Mouse (Mus musculus): Measurements from ENCODE around the gene Rec114. TPM values are rescaled to one million over a fixed set of nuclear protein-coding genes. Genes with fewer than 3 reads are reported as not detected.

Rec114 gene
- not detected in 2 replicates for total RNA-seq (2021)
- long read RNA-seq, partial matches to known transcripts = 0 of 3 reads
- long read RNA-seq, other reads (novel, unspliced or antisense) = 2 of 3 reads

DNA sequence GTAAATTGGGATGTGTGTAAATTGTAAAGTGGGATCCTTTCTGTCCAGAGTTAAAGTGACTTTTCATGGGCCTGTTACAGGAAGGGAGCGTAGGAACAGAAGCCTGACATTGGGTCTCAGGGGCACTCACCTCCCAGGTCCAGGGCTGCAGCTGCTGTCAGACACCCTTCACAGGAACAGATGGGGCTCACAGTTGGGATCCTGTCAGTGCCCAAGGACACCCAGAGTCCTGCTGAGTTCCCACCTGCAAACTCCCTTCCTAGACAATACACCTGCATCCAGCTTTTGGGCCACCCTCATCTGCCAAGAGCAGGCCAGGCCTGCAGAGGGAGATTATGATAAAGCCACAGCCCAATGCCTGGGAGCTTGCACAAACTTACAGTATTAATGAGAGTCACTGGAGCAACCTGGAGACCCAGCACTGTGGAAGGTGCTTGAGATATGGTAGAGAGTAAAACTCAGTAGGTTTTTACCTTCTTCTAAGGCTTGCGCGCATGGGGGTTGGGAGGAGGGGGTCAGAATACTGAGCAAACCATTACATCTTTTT, at the start of gene Rec114:
Gene Rec114 (minus strand): TSS at position 263 of the 547 bp plus-strand sequence.
- no peak for DNase-seq

GRCm38 (mm10) chr9:58789476-58789875, 45.7 kb upstream of the Rec114 start:
- no peak for DNase-seq

- DNase-seq = no peak
These were observed 31.6 kb upstream of the Rec114 start for GRCm38 (mm10) chr9:58775363-58775762.

GRCm38 (mm10) chr9:58774761-58775160, 31.0 kb upstream of the Rec114 start:
- no peak for DNase-seq

DNA sequence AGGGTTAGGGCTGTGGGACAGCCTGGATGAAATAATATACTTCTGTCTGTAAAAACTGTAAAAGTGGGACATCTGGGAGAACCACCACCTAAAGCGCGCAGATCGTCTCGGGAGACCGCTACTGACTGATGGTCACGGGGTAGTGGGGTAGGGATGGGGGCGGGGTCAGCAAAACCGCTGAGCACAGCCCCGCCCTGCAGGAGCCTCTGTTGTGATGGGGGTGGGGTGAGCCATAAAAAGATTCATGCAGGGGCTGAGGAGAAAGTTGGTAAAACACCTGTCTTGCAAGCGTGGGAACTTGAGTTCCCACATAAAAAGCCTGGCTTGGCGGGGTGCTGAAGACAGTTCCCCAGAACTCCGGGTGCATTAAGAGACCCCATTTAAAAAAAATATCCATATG, 26.2 kb upstream of the Rec114 start:
- no peak for DNase-seq

DNA sequence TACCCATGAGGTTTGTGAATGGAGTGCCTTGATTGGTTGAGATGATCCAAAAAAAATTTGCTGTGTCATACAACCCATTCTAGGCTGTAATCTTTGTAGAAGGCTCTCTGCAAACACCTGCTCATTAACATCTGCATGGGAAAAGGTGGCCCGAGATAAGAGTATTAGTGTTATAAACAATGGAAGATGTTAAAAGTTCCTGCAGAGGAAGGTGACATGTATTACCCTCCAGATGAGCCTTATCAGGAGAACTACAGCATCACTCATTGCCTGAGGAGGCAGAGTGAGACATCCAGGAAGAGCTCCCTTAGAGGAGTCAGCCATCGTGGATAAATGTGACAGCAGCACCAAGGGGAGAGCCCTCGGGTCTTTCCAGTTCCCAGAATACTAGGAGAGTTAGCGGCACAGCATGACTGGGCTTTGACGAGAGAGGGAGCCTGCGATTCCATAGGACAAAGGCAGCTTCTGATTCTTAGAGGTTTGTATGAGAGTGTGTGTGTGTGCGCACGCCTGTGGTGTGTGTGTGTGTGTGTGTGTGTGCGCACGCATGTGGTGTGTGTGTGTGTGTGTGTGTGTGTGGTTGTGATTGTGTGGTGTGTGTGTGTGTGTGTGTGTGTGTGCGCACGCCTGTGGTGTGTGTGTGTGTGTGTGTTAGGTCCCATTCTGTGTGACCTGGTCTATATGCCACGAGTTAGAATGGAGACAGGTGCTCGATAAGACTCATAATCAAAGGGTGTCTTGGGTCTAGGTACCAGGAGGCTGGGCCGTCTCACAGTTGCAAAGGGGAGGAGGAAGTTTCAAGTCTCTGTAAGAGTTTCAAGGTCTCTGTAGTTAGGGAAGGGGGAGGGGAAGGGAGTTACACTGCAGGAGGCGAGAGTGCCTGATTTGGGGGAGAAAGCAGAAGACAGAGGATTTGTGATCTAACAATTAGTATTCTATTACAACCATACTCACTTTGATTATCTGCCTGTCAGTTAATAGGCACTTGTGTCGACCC, 23.5 kb upstream of the Rec114 start:
- no peak for DNase-seq

DNA sequence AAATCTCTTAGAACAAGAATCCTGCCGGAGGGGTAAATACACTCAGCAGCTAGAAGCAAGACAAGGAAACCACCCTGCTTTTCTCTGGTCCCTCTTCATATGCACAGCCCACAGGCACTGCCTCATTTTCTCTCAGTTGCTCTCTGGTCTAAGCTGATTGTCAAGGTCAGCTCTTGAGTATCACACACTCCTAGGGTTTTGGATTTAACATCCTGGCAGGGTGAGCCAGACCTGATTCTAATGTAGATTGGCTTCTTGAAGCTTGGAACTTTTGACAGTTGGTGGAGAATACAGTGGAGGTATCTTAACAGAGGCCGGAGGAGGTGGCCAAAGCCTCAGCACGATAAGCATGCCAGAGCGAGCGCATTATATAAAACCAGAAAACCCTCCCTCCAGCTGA, 20.6 kb upstream of the Rec114 start:
- DNase-seq = no peak

DNA sequence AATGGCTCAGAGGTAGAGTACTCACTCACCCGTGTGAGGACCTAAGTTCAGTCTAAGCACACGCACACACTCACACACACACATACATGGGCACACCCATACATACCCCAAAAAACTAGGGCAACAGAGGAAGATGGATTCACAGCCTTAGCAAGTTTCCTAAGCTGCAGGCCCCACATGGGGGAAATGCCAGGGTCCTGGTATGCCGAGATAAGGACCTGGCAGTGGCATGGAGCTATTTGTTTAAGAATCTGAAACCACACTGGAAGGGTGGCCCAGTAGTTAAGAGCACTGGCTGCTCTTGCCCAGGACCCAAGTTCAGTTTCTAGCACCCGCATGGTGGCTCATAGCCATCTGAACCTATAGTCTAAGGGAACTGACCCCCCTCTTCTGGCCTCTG, 19.4 kb upstream of the Rec114 start:
- DNase-seq = no peak

DNA sequence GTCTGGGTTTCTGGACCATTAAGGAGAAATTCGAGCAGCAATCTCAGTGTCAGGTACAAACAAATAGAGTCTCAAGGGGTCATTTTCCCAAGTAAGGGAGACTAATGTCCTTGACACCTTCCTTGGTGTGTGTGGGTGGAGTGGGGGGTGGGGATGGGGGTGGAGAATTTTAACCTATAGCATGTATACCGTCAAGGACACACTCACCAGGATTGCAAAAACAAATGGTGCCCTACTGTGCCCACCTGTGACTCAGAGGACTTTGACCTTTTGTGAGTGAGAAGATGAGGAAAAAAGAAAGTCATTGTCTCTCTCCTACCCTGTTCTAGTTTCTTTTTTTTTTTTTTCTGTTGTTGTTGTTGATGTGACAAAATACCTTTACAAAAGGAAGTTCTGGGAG, 18.3 kb upstream of the Rec114 start:
- DNase-seq = no peak

- no peak for DNase-seq
These were observed 15.0 kb upstream of the Rec114 start for GRCm38 (mm10) chr9:58758754-58759153.

DNA sequence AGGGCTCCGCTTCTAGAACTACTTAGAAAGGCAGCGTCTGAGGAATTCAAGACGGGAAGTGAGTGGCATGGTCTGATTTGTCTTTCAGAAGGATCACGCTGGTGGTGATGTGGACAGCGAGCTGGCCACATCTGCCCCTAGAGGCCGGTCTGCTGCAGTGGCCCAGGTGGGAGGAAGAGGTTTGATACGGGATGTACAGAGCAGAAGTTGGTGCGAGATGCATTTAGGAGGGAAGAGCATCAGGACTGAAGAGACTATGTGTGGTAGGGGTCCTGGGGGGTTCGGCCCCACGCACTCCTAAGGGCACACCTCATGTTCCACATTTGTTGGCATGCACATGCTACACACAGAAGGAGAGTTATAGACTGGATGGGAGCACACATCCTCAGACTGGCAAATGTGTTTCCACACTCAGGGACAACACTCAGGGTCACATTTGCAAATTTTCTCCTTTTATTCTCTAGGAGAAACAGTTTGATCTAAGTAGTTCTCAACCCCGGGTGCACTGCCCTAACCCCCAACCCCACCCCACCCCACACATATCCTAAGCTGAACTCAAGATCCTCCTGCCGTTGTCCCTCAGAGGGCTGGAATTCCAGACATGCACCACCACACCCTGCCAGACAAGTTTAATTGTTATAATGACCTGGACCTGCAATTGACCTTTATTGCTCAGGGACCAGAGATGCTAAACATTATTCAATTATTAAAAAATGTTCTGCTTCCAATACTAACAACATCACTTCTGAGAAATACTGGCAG, 12.8 kb upstream of the Rec114 start:
- DNase-seq = no peak

DNA sequence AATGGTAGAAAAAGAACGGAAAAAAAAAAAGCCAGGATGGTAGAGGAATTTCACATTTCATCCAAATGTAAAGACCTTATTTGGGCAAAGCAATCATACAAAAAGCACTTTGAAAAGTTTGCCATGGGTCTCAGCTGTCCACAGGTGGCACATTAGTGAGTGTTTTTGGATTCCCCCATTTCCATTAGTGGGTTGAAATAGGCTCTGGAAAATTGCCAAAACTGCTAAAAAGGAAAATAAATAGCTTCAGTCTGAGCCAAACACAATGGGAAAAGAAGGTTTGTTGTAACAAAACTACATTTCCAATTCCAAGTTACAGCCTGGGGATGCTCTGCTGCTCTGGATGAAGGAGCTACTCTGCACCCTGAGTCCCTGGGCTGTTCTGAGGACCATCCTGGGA, 9.8 kb upstream of the Rec114 start:
- DNase-seq = no peak

GRCm38 (mm10) chr9:58748142-58748541, 4.4 kb upstream of the Rec114 start:
- no peak for DNase-seq

- DNase-seq = no peak
These were observed 3.6 kb upstream of the Rec114 start for GRCm38 (mm10) chr9:58747328-58747755.

DNA sequence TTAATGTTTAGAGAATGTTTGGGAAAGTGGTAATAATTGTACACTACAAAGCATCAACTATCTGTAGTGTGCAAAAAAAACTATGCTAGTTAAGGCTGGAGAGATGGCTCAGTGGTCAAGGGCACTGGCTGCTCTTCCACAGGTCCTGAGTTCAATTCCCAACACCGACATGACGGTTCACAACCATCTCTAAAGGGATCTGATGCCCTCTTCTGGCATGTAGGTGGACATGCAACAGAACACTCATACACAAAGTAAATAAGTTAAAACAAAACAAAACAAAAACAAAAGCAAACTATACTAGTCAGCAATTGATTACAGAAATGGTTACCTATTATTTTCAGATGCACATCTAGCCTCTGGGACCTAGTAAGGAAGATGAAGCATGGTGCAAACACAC, 1.1 kb downstream of the Rec114 start:
- no peak for DNase-seq

GRCm38 (mm10) chr9:58741369-58741768, 2.4 kb downstream of the Rec114 start:
- DNase-seq = no peak

DNA sequence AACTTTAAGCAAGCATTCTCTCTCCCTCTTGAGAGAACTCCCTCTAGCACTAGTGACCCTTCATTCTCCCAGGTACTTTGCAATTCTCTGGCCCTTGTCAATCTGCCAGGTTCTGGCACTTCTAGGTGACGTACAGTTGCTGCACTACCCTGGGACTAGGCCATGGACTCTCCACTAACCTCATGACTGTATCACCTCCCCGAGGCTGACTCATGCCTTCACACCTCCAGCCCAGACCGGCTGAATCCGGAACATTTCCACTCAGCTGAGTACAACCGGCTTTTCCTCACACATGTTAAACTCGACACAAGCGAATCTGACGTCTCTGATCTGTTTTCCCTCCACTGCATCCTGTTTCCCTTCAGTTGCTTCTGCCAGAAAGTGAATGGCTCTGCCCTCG, 4.0 kb downstream of the Rec114 start:
- no peak for DNase-seq

DNA sequence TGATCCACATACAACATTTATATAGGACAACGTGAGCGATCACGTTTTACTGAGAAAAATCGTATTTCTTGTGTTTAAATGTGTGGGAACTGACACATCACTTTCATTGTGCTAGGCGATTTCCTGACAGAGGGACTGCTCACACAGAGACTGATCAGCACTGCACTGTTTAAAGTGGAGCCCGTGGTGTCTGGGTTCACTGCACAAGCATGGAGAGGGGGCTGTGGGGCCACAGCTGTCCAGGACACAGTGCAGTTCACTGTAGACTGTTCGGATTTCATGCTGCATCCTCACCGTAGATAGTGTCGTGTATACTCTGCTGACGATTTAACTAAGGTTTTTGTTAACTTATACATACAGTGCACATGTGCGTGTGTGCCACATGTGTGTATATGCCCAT, 20.6 kb downstream of the Rec114 start:
- no peak for DNase-seq

DNA sequence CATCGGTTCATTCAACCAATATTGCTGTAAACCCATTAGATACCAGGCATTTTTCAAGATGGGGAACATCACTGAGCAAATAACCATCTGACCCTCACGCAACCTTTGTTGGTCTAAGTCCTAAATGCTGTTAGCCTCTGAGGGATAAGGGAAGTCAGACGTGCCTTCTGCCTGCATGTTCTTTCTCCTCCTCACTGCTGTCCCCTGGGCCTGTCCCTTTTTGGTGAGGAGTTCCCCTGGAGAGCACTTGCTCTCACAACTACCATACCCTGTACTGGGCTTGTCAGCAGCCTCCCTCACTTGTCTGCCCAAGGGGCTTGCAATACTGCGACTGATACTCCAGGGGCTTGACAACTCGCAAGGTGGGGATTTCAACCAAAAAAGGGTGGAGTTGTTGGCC, 21.6 kb downstream of the Rec114 start:
- no peak for DNase-seq

DNA sequence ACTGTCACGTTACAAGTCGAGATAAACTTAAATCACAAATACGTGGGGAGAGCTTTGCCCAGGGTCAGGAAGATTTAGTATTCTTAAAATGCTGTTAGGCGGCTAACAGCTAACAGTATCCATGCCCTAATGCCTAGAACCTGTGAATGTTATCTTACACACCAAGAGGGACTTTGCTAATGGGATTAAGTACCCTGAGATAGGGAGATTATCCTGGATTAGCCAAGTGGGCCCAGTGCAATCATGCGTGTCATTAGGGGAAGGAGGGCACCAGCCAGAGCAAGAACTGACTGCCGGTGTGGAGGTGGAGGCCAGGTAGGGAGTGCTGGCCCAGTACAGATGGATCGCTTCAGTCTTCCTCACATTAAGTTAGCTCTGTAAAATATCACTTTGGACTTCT, 22.7 kb downstream of the Rec114 start:
- no peak for DNase-seq

- no peak for DNase-seq
These were observed 23.6 kb downstream of the Rec114 start for GRCm38 (mm10) chr9:58720167-58720566.

- no peak for DNase-seq
These were observed 24.3 kb downstream of the Rec114 start for GRCm38 (mm10) chr9:58719471-58719870.

- no peak for DNase-seq
These were observed 24.8 kb downstream of the Rec114 start for GRCm38 (mm10) chr9:58718964-58719363.
